Mouse (Mus musculus): ENCODE data around the gene Cd3e. TPM values are rescaled to one million over a fixed set of nuclear protein-coding genes. Genes with fewer than 3 reads are reported as not detected.

The Cd3e gene
- polyA plus RNA-seq, 1 experiment from 2014 or later: not detected

DNA sequence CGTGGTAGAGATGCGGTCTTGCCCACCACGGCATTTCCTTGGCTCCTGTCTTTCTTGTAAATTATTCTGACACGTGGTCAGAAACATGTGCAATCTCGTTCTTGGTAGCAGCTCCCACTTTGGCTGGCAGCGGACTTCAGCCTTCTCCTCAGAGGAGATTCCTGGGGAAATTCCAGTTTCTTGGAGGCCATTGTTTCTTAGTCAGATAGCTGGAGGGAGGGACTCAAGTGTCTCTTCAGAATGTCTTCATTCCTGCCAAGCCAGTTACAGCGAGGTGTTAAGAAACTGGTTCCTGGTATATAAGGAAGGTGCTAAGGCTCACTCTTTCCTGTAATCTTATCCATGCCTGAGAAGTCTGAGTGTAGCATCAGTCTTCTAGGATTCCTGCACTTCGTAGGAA, 17.9 kb upstream of the Cd3e start:
- Histone ChIP-seq H3K36me3 (ENCODE audit: control insufficient read depth, insufficient read depth, low read length) (no peaks in the 10 kb centered on the region), H3K9me3 (ENCODE audit: control insufficient read depth, low read length) (no peaks in the 10 kb centered on the region), H3K4me3 (ENCODE audit: low read depth, low read length) (no peak overlapping the region), H3K4me1 (replicated peaks; ENCODE audit: control insufficient read depth, insufficient read depth, low read length) (no peaks in the 10 kb centered on the region), H3K9ac (ENCODE audit: low read depth, low read length) (no peak overlapping the region), H3K27ac (ENCODE audit: low read depth, low read length) (no peak overlapping the region), H3K27me3 (replicated peaks; ENCODE audit: control insufficient read depth, insufficient read depth, low read length) (peaks cover 6% of the 10 kb centered on the region), H3K4me2 (no peak overlapping the region)
- 60% methylated on average over 8 of the region's 8 CpGs for WGBS
- no peak for DNase-seq (ENCODE audit: low spot score)
- ATAC-seq (replicated peaks; ENCODE audit: low FRiP score): no peak

DNA sequence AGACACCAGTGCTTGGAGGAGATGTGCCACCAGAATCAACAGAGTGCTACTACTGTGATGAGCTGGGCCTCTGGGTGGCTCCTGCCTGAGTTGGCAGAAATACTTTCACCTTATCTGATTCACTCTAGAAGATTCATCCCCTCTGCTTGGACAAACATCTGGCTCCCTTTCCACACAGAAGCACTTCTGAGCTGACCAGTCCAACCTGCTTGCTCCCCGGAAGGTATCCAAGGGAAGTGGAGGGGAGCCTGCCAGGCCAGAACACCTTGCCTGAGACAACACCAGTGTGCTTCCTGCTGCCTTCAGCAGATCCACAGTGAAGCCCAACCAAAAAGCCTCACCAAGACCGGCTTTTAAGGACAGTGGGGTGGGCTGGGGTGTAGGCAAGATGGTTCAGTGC, 14.8 kb upstream of the Cd3e start:
- no peak for DNase-seq (ENCODE audit: low spot score)
- Histone ChIP-seq H3K4me2 (no peak overlapping the region), H3K4me1 (replicated peaks; ENCODE audit: control insufficient read depth, insufficient read depth, low read length) (no peaks in the 10 kb centered on the region), H3K27ac (ENCODE audit: low read depth, low read length) (no peak overlapping the region), H3K4me3 (ENCODE audit: low read depth, low read length) (no peak overlapping the region), H3K9ac (ENCODE audit: low read depth, low read length) (no peak overlapping the region), H3K9me3 (ENCODE audit: control insufficient read depth, low read length) (no peaks in the 10 kb centered on the region), H3K27me3 (replicated peaks; ENCODE audit: control insufficient read depth, insufficient read depth, low read length) (peaks cover 4% of the 10 kb centered on the region; the same call in 1 of the 2 replicates), H3K36me3 (ENCODE audit: control insufficient read depth, insufficient read depth, low read length) (no peaks in the 10 kb centered on the region)
- 73% methylated on average over 2 of the region's 2 CpGs for WGBS
- no peak for ATAC-seq (replicated peaks; ENCODE audit: low FRiP score)

DNA sequence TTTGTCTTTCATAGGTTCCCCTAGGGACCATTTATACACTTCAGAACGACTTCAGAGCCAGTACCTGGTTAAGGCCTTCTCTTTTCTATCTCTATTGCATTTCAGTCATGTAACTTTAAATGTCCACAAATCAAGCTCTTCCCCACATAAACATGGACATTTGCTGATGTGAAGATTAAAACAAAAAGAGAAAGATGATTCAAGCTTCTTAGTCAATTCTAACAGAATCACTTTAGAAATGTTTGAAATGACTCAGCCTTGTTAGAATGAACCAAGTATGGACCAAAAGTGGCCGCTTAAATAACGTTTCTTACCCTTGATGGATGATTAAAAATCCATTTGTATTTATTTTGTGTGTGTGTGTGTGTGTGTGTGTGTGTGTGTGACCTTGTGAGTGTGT, 14.2 kb upstream of the Cd3e start:
- Histone ChIP-seq H3K9ac (ENCODE audit: low read depth, low read length) (no peak overlapping the region), H3K27ac (ENCODE audit: low read depth, low read length) (no peak overlapping the region), H3K9me3 (ENCODE audit: control insufficient read depth, low read length) (no peaks in the 10 kb centered on the region), H3K4me1 (replicated peaks; ENCODE audit: control insufficient read depth, insufficient read depth, low read length) (no peaks in the 10 kb centered on the region), H3K27me3 (replicated peaks; ENCODE audit: control insufficient read depth, insufficient read depth, low read length) (peaks cover 6% of the 10 kb centered on the region; the same call in 1 of the 2 replicates), H3K36me3 (ENCODE audit: control insufficient read depth, insufficient read depth, low read length) (no peaks in the 10 kb centered on the region), H3K4me3 (ENCODE audit: low read depth, low read length) (no peak overlapping the region), H3K4me2 (no peak overlapping the region)
- DNase-seq (ENCODE audit: low spot score) (no peak), ATAC-seq (replicated peaks; ENCODE audit: low FRiP score) (no peak)
- WGBS: 56% methylated on average over 3 of the region's 3 CpGs

DNA sequence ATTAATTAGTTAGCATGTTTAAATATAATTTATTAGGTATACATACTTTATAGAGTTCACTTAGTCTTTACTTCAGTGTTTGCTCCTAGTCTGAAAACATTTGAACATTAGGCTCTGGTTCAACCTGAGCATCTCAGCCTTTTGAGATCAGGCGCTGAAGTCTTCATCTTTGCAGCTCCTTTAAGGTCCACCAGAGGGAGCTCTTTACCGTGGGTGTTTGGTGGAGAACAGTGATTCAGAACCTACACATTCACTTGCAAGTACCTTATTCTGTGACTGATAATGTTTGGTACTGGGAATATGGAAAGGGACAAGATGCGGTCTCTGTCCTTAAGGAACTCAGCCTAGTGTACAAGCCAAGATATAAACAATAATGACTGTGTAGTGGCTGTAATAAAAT, 13.4 kb upstream of the Cd3e start:
- 16% methylated on average over 3 of the region's 3 CpGs for WGBS
- no peak overlapping the region for H3K4me2 ChIP-seq
- no peak overlapping the region for H3K4me3 ChIP-seq (ENCODE audit: low read depth, low read length)
- DNase-seq (ENCODE audit: low spot score) (no peak), ATAC-seq (replicated peaks; ENCODE audit: low FRiP score) (no peak)
- H3K36me3 ChIP-seq (ENCODE audit: control insufficient read depth, insufficient read depth, low read length): no peaks in the 10 kb centered on the region
- no peaks in the 10 kb centered on the region for H3K4me1 ChIP-seq (replicated peaks; ENCODE audit: control insufficient read depth, insufficient read depth, low read length)
- H3K9me3 ChIP-seq (ENCODE audit: control insufficient read depth, low read length): no peaks in the 10 kb centered on the region
- no peak overlapping the region for H3K9ac ChIP-seq (ENCODE audit: low read depth, low read length)
- H3K27ac ChIP-seq (ENCODE audit: low read depth, low read length): no peak overlapping the region
- H3K27me3 ChIP-seq (replicated peaks; ENCODE audit: control insufficient read depth, insufficient read depth, low read length): peaks cover 7% of the 10 kb centered on the region; the same call in 1 of the 2 replicates

DNA sequence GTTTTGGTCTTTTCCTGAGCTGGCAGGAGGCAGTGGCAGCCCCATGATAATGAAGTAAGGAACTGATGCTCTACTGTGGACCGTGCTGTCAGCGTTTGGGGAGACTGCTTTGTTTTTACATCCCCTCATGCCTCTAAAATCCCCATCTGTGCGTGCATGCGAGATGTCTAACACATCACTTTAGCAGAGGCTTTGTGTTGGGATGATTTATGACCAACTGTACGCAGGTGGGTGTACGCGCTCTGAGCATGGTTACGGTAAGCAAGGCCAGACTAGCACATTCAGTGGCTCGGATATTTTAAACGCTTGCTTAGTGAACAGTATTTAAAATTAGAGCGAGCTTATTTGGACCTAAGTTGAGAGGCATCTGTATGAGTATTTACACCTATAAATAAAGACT, 8.6 kb upstream of the Cd3e start:
- WGBS: 83% methylated on average over 11 of the region's 11 CpGs
- H3K9me3 ChIP-seq (ENCODE audit: control insufficient read depth, low read length): no peaks in the 10 kb centered on the region

DNA sequence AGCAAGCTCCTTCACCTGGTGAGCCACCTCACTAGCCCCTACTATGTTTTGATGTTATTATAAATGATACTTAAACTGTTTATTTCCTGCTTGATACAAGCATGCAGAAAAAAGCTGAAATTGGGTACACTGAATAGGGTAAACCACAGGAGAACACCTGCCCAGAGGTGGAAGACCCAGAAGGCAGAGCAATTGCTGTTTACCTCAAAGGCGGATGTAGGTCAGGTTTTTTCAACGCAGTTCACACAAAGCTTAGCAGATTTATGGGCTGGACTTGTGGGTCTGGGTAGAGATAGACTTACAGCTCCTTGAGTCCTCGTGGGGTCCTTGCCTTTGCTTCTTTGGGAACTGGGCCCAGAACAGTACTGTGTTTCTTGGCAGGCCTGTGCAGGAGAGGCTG, 6.4 kb upstream of the Cd3e start:
- Histone ChIP-seq H3K4me1 (replicated peaks; ENCODE audit: control insufficient read depth, insufficient read depth, low read length) (no peaks in the 10 kb centered on the region), H3K36me3 (ENCODE audit: control insufficient read depth, insufficient read depth, low read length) (no peaks in the 10 kb centered on the region), H3K9me3 (ENCODE audit: control insufficient read depth, low read length) (no peaks in the 10 kb centered on the region), H3K4me2 (no peak overlapping the region), H3K4me3 (ENCODE audit: low read depth, low read length) (no peak overlapping the region), H3K27me3 (replicated peaks; ENCODE audit: control insufficient read depth, insufficient read depth, low read length) (0 out of 2 replicates have a peak, but pooled peaks cover 4% of the 10 kb centered on the region), H3K9ac (ENCODE audit: low read depth, low read length) (no peak overlapping the region), H3K27ac (ENCODE audit: low read depth, low read length) (no peak overlapping the region)
- 64% methylated on average over 3 of the region's 3 CpGs for WGBS
- ATAC-seq (replicated peaks; ENCODE audit: low FRiP score) (no peak), DNase-seq (ENCODE audit: low spot score) (no peak)

More for the DNA sequence above, 8.6 kb upstream of the Cd3e start:
- DNase-seq (ENCODE audit: low spot score) (no peak), ATAC-seq (replicated peaks; ENCODE audit: low FRiP score) (no peak)
- H3K9ac ChIP-seq (ENCODE audit: low read depth, low read length): no peak overlapping the region
- no peak overlapping the region for H3K4me3 ChIP-seq (ENCODE audit: low read depth, low read length)
- no peaks in the 10 kb centered on the region for H3K36me3 ChIP-seq (ENCODE audit: control insufficient read depth, insufficient read depth, low read length)
- H3K27ac ChIP-seq (ENCODE audit: low read depth, low read length): no peak overlapping the region
- H3K4me1 ChIP-seq (replicated peaks; ENCODE audit: control insufficient read depth, insufficient read depth, low read length): no peaks in the 10 kb centered on the region
- 0 out of 2 replicates have a peak, but pooled peaks cover 4% of the 10 kb centered on the region for H3K27me3 ChIP-seq (replicated peaks; ENCODE audit: control insufficient read depth, insufficient read depth, low read length)
- H3K4me2 ChIP-seq: no peak overlapping the region

DNA sequence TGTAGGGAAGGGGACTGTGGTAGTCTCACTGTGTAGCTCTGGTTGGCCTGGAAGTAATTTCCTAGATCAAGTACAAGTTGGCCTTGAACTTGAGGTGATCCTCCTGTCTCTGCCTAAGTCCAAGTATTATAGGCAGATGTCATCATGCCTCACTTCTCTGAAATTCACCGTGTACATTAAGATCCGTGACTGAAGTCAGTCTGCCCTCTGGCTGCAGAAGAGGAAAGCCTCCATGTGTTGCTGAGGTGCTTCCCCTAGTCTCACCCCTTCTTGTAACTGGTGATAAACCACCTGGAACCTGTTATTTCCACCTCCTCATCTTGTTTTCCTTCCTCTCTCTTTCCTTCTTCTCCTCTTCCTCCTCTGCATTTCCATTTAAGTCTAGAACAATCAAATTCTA, 5.5 kb upstream of the Cd3e start:
- H3K4me3 ChIP-seq (ENCODE audit: low read depth, low read length): no peak overlapping the region
- ATAC-seq (replicated peaks; ENCODE audit: low FRiP score) (no peak), DNase-seq (ENCODE audit: low spot score) (no peak)
- 0 out of 2 replicates have a peak, but pooled peaks cover 4% of the 10 kb centered on the region for H3K27me3 ChIP-seq (replicated peaks; ENCODE audit: control insufficient read depth, insufficient read depth, low read length)
- no peaks in the 10 kb centered on the region for H3K36me3 ChIP-seq (ENCODE audit: control insufficient read depth, insufficient read depth, low read length)
- H3K9me3 ChIP-seq (ENCODE audit: control insufficient read depth, low read length): no peaks in the 10 kb centered on the region
- H3K9ac ChIP-seq (ENCODE audit: low read depth, low read length): no peak overlapping the region
- no peak overlapping the region for H3K27ac ChIP-seq (ENCODE audit: low read depth, low read length)
- no peaks in the 10 kb centered on the region for H3K4me1 ChIP-seq (replicated peaks; ENCODE audit: control insufficient read depth, insufficient read depth, low read length)
- WGBS: 37% methylated on average over 2 of the region's 2 CpGs
- H3K4me2 ChIP-seq: no peak overlapping the region

DNA sequence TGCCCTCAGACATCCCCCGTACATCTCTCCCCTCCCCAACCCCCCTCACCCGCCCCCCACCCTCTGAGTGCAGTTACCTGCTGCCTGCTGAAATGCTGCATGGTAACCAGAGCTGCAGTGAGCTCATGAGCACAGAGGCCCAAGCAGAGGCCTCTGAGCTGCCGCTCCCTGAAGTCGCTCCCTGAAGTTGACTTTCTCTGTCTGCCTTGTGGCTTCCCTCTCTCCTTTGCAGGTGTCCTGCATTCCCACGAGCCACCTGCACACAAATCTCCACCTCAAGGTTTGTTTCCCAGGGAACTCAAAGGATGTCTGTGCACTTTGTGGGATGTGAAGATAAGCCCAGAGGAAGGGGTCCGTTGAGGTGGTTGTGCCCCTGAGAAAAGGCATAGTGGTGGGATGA, 1.9 kb upstream of the Cd3e start:
- Histone ChIP-seq H3K4me3 (ENCODE audit: low read depth, low read length) (no peak overlapping the region), H3K36me3 (ENCODE audit: control insufficient read depth, insufficient read depth, low read length) (no peaks in the 10 kb centered on the region), H3K9me3 (ENCODE audit: control insufficient read depth, low read length) (no peaks in the 10 kb centered on the region), H3K9ac (ENCODE audit: low read depth, low read length) (no peak overlapping the region), H3K27ac (ENCODE audit: low read depth, low read length) (no peak overlapping the region), H3K4me2 (no peak overlapping the region), H3K27me3 (replicated peaks; ENCODE audit: control insufficient read depth, insufficient read depth, low read length) (peaks cover 10% of the 10 kb centered on the region; the same call in 1 of the 2 replicates), H3K4me1 (replicated peaks; ENCODE audit: control insufficient read depth, insufficient read depth, low read length) (no peaks in the 10 kb centered on the region)
- DNase-seq (ENCODE audit: low spot score) (no peak), ATAC-seq (replicated peaks; ENCODE audit: low FRiP score) (no peak)
- 45% methylated on average over 6 of the region's 6 CpGs for WGBS

DNA sequence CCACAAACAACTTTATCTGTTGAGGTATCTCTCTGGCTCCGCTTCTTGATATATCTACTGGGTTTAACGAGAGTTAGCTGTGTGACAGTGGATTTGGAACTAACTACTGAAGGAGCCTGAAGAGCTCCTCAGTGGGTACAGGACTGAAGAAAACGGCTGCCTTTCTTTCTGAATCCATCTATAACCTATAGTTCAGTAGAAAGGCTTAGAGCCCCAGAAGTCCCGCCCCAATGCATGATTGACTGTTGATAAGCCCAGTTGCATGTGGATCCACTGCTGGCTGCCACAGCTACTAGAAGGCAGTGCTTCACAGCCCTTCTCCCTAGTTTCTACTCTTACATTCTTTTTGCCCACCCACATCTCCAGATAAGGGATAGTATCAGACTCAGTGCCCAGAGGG, 1.0 kb upstream of the Cd3e start:
- no peak overlapping the region for H3K4me2 ChIP-seq
- H3K4me1 ChIP-seq (replicated peaks; ENCODE audit: control insufficient read depth, insufficient read depth, low read length): no peaks in the 10 kb centered on the region
- 57% methylated on average over 4 of the region's 4 CpGs for WGBS
- H3K9me3 ChIP-seq (ENCODE audit: control insufficient read depth, low read length): no peaks in the 10 kb centered on the region
- H3K9ac ChIP-seq (ENCODE audit: low read depth, low read length): no peak overlapping the region
- no peak overlapping the region for H3K27ac ChIP-seq (ENCODE audit: low read depth, low read length)
- H3K27me3 ChIP-seq (replicated peaks; ENCODE audit: control insufficient read depth, insufficient read depth, low read length): peaks cover 10% of the 10 kb centered on the region; the same call in 1 of the 2 replicates
- no peaks in the 10 kb centered on the region for H3K36me3 ChIP-seq (ENCODE audit: control insufficient read depth, insufficient read depth, low read length)
- DNase-seq (ENCODE audit: low spot score) (no peak), ATAC-seq (replicated peaks; ENCODE audit: low FRiP score) (no peak)
- no peak overlapping the region for H3K4me3 ChIP-seq (ENCODE audit: low read depth, low read length)

Data from liver, embryonic 11.5 days (tissue).